Mouse (Mus musculus): ENCODE results near the gene Naa80.

GRCm38 (mm10) chr9:107624539-107624938 lies 45.9 kb downstream of the Naa80 start:
- no peak for TF ChIP-seq CTCF (IDR thresholded peaks at IDR 0.05; ENCODE audit: low read depth, low read length)
- no peak for TF ChIP-seq POLR2A (IDR thresholded peaks at IDR 0.05; ENCODE audit: extremely low read depth, insufficient read depth, low read length)
